Mouse (Mus musculus) hindbrain, embryonic 16.5 days (tissue): ENCODE results near the gene Pde1c. TPM values are rescaled to one million over a fixed set of nuclear protein-coding genes. Genes with fewer than 3 reads are reported as not detected.

ENCODE experiments used
- microRNA-seq: library from miRNA; unstranded; fragments of <30 nt; microRNA quantifications from one replicate; pipeline ENCODE4, GENCODE M21; 2017
- polyA plus RNA-seq: library from polyadenylated mRNA; unstranded; fragments of >200 nt; fragmentation: Nextera tagmentation; extraction: Ambion mirVana; gene quantifications from 2 replicates; pipeline ENCODE4 v1.2.1, GENCODE M21; 2015

Pde1c gene
- polyA plus RNA-seq, 1 experiment from 2014 or later, result 23.2 TPM

Small RNAs within 50 kb of the gene (microRNA-seq; reads per million reads assigned to microRNA genes)
- not detected for gene Gm44413

Other genes starting within 250 kb of the Pde1c start
- 62.0 and 69.5 TPM in 2 replicates for gene Lsm5, start 135.6 kb upstream of the Pde1c start, polyA plus RNA-seq
- gene Avl9, start 145.8 kb upstream of the Pde1c start, polyA plus RNA-seq, result 19.3 and 24.1 TPM in 2 replicates
- 24.7 and 27.2 TPM in 2 replicates for gene Kbtbd2, start 228.7 kb upstream of the Pde1c start, polyA plus RNA-seq